Mouse (Mus musculus): ENCODE measurements around the gene Dlg1. TPM values are rescaled to one million over a fixed set of nuclear protein-coding genes. Genes with fewer than 3 reads are reported as not detected.

Dlg1 gene
- polyA plus RNA-seq (2014; fragmentation: Nextera tagmentation; extraction: Ambion mirVana): 32.6 and 33.9 TPM in 2 replicates

DNA sequence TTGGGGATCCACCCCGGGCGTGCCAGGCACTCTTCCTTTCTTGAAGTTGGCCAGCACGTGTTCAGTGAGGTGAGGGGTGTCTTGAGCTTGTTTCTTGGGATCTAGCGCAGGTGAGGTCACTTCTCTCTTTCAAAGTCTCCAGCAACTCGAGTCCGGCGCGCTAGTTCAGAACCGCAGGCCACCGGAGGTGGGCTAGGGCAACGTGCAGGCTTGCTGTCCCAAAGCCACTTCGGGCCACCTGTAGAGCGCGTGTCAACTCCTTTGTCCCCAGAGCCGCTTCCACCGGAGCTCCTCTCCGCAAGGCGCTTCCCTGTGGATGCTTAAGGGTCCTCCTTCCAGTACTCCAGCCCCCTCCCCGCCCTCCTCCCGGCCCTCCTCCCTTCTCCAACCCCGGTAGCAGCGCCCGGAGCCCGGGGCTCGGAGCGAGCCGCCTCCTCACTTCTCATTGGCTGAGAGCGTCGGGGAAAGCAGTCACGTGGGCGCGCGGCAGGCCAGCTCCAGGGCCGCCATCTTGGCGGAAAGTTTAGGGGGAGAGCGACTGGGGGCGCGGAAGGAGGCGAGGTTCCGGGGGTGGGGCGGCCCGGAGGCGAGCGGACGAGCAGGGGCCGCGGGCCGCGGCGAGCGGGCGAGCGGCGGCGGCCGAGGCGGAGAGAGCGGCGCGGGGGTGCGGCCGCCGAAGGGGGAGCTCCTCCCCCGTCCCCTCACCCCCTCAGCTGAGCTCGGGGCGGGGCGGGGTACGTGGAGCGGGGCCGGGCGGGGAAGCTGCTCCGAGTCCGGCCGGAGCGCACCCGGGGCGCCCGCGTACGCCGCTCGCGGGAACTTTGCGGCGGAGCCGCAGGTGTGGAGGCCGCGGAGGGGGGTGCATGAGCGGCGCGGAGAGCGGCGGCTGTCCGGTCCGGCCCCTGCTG, at the start of gene Dlg1:
Dlg1 (plus strand) TSS at position 65 of the 908 bp plus-strand sequence.
- peak within 1 kb of the TSS; percentile 94 for H3K9ac ChIP-seq (ENCODE audit: low read depth, low read length)
- peak; percentile 96 for ATAC-seq (ENCODE audit: low read depth)

GRCm38 (mm10) chr16:31616382-31616781, 46.9 kb upstream of the Dlg1 start:
- H3K9ac ChIP-seq (ENCODE audit: low read depth, low read length): no peak overlapping the region
- ATAC-seq (ENCODE audit: low read depth) (no peak), DNase-seq (ENCODE audit: low spot score) (no peak)
- no peaks in the 10 kb centered on the region for H3K27me3 ChIP-seq (replicated peaks; ENCODE audit: control insufficient read depth, insufficient read depth, low read length)
- no peak overlapping the region for H3K27ac ChIP-seq (replicated peaks; ENCODE audit: low read depth, low read length)
- H3K4me2 ChIP-seq (ENCODE audit: low read depth, low read length): no peak overlapping the region
- peaks cover 17% of the 10 kb centered on the region for H3K4me1 ChIP-seq (ENCODE audit: control insufficient read depth, insufficient read depth, low read length)
- no peaks in the 10 kb centered on the region for H3K36me3 ChIP-seq (ENCODE audit: control insufficient read depth, insufficient read depth, low read length)
- WGBS: 75% methylated on average over 2 of the region's 2 CpGs
- no peak overlapping the region for H3K4me3 ChIP-seq (ENCODE audit: low read depth, low read length)
- no peaks in the 10 kb centered on the region for H3K9me3 ChIP-seq (ENCODE audit: control insufficient read depth, low read length)

More for the DNA sequence above, at the start of gene Dlg1:
- peaks cover 18% of the 10 kb centered on the region for H3K4me1 ChIP-seq (ENCODE audit: control insufficient read depth, insufficient read depth, low read length)
- peak within 1 kb of the TSS; percentile 97 for H3K4me3 ChIP-seq (ENCODE audit: low read depth, low read length)
- peak within 1 kb of the TSS; percentile 80 for H3K4me2 ChIP-seq (ENCODE audit: low read depth, low read length)
- no peaks in the 10 kb centered on the region for H3K9me3 ChIP-seq (ENCODE audit: control insufficient read depth, low read length)
- WGBS: 0% methylated on average over 25 of the region's 95 CpGs
- H3K27me3 ChIP-seq (replicated peaks; ENCODE audit: control insufficient read depth, insufficient read depth, low read length): no peaks in the 10 kb centered on the region
- peaks cover 22% of the 10 kb centered on the region for H3K36me3 ChIP-seq (ENCODE audit: control insufficient read depth, insufficient read depth, low read length)
- peak; percentile 97 for DNase-seq (ENCODE audit: low spot score)
- peak within 1 kb of the TSS; percentile 95 for H3K27ac ChIP-seq (replicated peaks; ENCODE audit: low read depth, low read length)

DNA sequence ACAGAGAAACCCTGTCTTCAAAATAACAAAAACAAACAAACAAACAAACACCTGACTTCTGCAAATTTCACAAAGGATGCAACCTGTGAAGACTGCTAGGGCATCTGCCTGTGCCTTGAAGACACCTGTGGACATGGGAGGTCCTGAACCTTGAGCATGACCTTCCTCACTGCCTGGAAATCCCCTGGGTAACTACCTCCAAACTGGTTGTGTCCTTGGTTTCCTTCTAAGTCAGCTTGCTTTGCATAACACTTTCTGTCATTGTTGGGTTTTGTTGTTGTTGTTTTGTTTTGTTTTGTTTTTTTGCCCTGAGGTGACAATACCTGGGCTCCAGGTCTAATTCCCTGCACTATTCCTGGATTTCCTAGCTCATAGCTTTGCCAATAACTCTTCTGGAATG, 46.1 kb upstream of the Dlg1 start:
- Histone ChIP-seq H3K27ac (replicated peaks; ENCODE audit: low read depth, low read length) (no peak overlapping the region), H3K4me1 (ENCODE audit: control insufficient read depth, insufficient read depth, low read length) (peaks cover 17% of the 10 kb centered on the region), H3K4me2 (ENCODE audit: low read depth, low read length) (no peak overlapping the region), H3K9ac (ENCODE audit: low read depth, low read length) (no peak overlapping the region), H3K27me3 (replicated peaks; ENCODE audit: control insufficient read depth, insufficient read depth, low read length) (no peaks in the 10 kb centered on the region), H3K9me3 (ENCODE audit: control insufficient read depth, low read length) (no peaks in the 10 kb centered on the region), H3K4me3 (ENCODE audit: low read depth, low read length) (no peak overlapping the region), H3K36me3 (ENCODE audit: control insufficient read depth, insufficient read depth, low read length) (no peaks in the 10 kb centered on the region)
- no peak for DNase-seq (ENCODE audit: low spot score)
- no peak for ATAC-seq (ENCODE audit: low read depth)

GRCm38 (mm10) chr16:31617823-31618371, 45.3 kb upstream of the Dlg1 start:
- Histone ChIP-seq H3K4me3 (ENCODE audit: low read depth, low read length) (peak overlapping the region; percentile 24), H3K9ac (ENCODE audit: low read depth, low read length) (peak overlapping the region; percentile 44), H3K27ac (replicated peaks; ENCODE audit: low read depth, low read length) (peak overlapping the region; percentile 86), H3K27me3 (replicated peaks; ENCODE audit: control insufficient read depth, insufficient read depth, low read length) (no peaks in the 10 kb centered on the region), H3K4me2 (ENCODE audit: low read depth, low read length) (peak overlapping the region; percentile 53), H3K36me3 (ENCODE audit: control insufficient read depth, insufficient read depth, low read length) (no peaks in the 10 kb centered on the region), H3K9me3 (ENCODE audit: control insufficient read depth, low read length) (no peaks in the 10 kb centered on the region), H3K4me1 (ENCODE audit: control insufficient read depth, insufficient read depth, low read length) (peaks cover 17% of the 10 kb centered on the region)
- peak; percentile 95 for ATAC-seq (ENCODE audit: low read depth)
- WGBS: 5% methylated on average over 10 of the region's 10 CpGs
- peak; percentile 95 for DNase-seq (ENCODE audit: low spot score)

- H3K36me3 ChIP-seq (ENCODE audit: control insufficient read depth, insufficient read depth, low read length): no peaks in the 10 kb centered on the region
- DNase-seq (ENCODE audit: low spot score): no peak
- peak overlapping the region; percentile 44 for H3K9ac ChIP-seq (ENCODE audit: low read depth, low read length)
Observed at GRCm38 (mm10) chr16:31618671-31619070, 44.6 kb upstream of the Dlg1 start.

GRCm38 (mm10) chr16:31619675-31620335, 43.4 kb upstream of the Dlg1 start:
- no peaks in the 10 kb centered on the region for H3K9me3 ChIP-seq (ENCODE audit: control insufficient read depth, low read length)
- 55% methylated on average over 6 of the region's 6 CpGs for WGBS
- no peak overlapping the region for H3K27ac ChIP-seq (replicated peaks; ENCODE audit: low read depth, low read length)
- ATAC-seq (ENCODE audit: low read depth): no peak
- H3K36me3 ChIP-seq (ENCODE audit: control insufficient read depth, insufficient read depth, low read length): no peaks in the 10 kb centered on the region
- no peak overlapping the region for H3K9ac ChIP-seq (ENCODE audit: low read depth, low read length)
- no peak overlapping the region for H3K4me3 ChIP-seq (ENCODE audit: low read depth, low read length)
- peaks cover 17% of the 10 kb centered on the region for H3K4me1 ChIP-seq (ENCODE audit: control insufficient read depth, insufficient read depth, low read length)
- no peak overlapping the region; the same call in 1 of the 2 replicates for H3K4me2 ChIP-seq (ENCODE audit: low read depth, low read length)
- peak; percentile 68 for DNase-seq (ENCODE audit: low spot score)
- H3K27me3 ChIP-seq (replicated peaks; ENCODE audit: control insufficient read depth, insufficient read depth, low read length): no peaks in the 10 kb centered on the region

More at GRCm38 (mm10) chr16:31618671-31619070, 44.6 kb upstream of the Dlg1 start:
- Histone ChIP-seq H3K9me3 (ENCODE audit: control insufficient read depth, low read length) (no peaks in the 10 kb centered on the region), H3K4me2 (ENCODE audit: low read depth, low read length) (peak overlapping the region; percentile 53), H3K27ac (replicated peaks; ENCODE audit: low read depth, low read length) (peak overlapping the region; percentile 86), H3K4me3 (ENCODE audit: low read depth, low read length) (peak overlapping the region; percentile 24), H3K27me3 (replicated peaks; ENCODE audit: control insufficient read depth, insufficient read depth, low read length) (no peaks in the 10 kb centered on the region), H3K4me1 (ENCODE audit: control insufficient read depth, insufficient read depth, low read length) (peaks cover 17% of the 10 kb centered on the region)
- no peak for ATAC-seq (ENCODE audit: low read depth)
- WGBS: 41% methylated on average over 9 of the region's 9 CpGs

GRCm38 (mm10) chr16:31622356-31622755, 40.9 kb upstream of the Dlg1 start:
- H3K9ac ChIP-seq (ENCODE audit: low read depth, low read length): no peak overlapping the region
- no peak overlapping the region for H3K4me3 ChIP-seq (ENCODE audit: low read depth, low read length)
- no peaks in the 10 kb centered on the region for H3K27me3 ChIP-seq (replicated peaks; ENCODE audit: control insufficient read depth, insufficient read depth, low read length)
- H3K27ac ChIP-seq (replicated peaks; ENCODE audit: low read depth, low read length): no peak overlapping the region
- peaks cover 14% of the 10 kb centered on the region for H3K4me1 ChIP-seq (ENCODE audit: control insufficient read depth, insufficient read depth, low read length)
- no peak for ATAC-seq (ENCODE audit: low read depth)
- no peak overlapping the region for H3K4me2 ChIP-seq (ENCODE audit: low read depth, low read length)
- no peaks in the 10 kb centered on the region for H3K36me3 ChIP-seq (ENCODE audit: control insufficient read depth, insufficient read depth, low read length)
- H3K9me3 ChIP-seq (ENCODE audit: control insufficient read depth, low read length): no peaks in the 10 kb centered on the region
- DNase-seq (ENCODE audit: low spot score): no peak
- WGBS: 100% methylated on average over 1 of the region's 1 CpGs

DNA sequence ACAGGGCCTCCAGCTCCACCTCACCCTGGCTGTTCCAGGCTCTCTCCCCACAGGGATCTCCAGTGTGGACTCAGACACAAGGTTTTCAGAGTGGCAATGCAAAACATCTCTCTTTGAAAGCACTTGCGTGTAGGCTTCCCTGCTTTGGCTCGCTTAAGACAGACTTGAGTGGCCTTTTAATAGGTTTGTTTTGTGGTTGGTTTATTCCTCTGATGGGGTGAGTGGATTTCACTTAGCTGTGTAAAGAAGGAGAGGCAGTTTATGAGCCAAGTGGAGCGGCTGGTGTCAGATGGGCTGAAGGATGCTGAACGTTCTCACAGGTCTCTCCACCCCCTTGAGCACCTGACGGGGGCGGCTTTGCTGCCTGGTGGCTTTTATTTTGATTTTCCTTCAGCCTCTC, 40.1 kb upstream of the Dlg1 start:
- Histone ChIP-seq H3K36me3 (ENCODE audit: control insufficient read depth, insufficient read depth, low read length) (no peaks in the 10 kb centered on the region), H3K4me3 (ENCODE audit: low read depth, low read length) (no peak overlapping the region), H3K27ac (replicated peaks; ENCODE audit: low read depth, low read length) (no peak overlapping the region), H3K4me1 (ENCODE audit: control insufficient read depth, insufficient read depth, low read length) (peaks cover 8% of the 10 kb centered on the region), H3K9me3 (ENCODE audit: control insufficient read depth, low read length) (no peaks in the 10 kb centered on the region), H3K9ac (ENCODE audit: low read depth, low read length) (no peak overlapping the region), H3K4me2 (ENCODE audit: low read depth, low read length) (no peak overlapping the region), H3K27me3 (replicated peaks; ENCODE audit: control insufficient read depth, insufficient read depth, low read length) (no peaks in the 10 kb centered on the region)
- ATAC-seq (ENCODE audit: low read depth): no peak
- no peak for DNase-seq (ENCODE audit: low spot score)
- WGBS: 86% methylated on average over 6 of the region's 6 CpGs

Data from embryonic facial prominence, embryonic 14.5 days (tissue).